Mouse (Mus musculus): ENCODE results near the gene Gm4981.
"Not testable (repeated sequence)": the region's sequence is repeated elsewhere in the genome, so short reads cannot be mapped to it uniquely, and the experiment has no call there.

The Gm4981 gene

GRCm38 (mm10) chr10:58223161-58223560 is 13.3 kb downstream of the Gm4981 start:
- not testable (repeated sequence) for DNase-seq (ENCODE audit: low read depth, low spot score)

GRCm38 (mm10) chr10:58221571-58221970 is 14.9 kb downstream of the Gm4981 start:
- DNase-seq (ENCODE audit: low read depth, low spot score): not testable (repeated sequence)

GRCm38 (mm10) chr10:58220726-58221125 is 15.8 kb downstream of the Gm4981 start:
- DNase-seq (ENCODE audit: low read depth, low spot score): no peak

GRCm38 (mm10) chr10:58217366-58217765 is 19.1 kb downstream of the Gm4981 start:
- DNase-seq (ENCODE audit: low read depth, low spot score): no peak

- no peak for DNase-seq (ENCODE audit: low read depth, low spot score)
These were observed 21.1 kb downstream of the Gm4981 start for GRCm38 (mm10) chr10:58215353-58215752.

GRCm38 (mm10) chr10:58214934-58215333 is 21.6 kb downstream of the Gm4981 start:
- DNase-seq (ENCODE audit: low read depth, low spot score): no peak

GRCm38 (mm10) chr10:58214497-58214896 is 22.0 kb downstream of the Gm4981 start:
- DNase-seq (ENCODE audit: low read depth, low spot score): no peak

GRCm38 (mm10) chr10:58212230-58212629 is 24.3 kb downstream of the Gm4981 start:
- DNase-seq (ENCODE audit: low read depth, low spot score): no peak

GRCm38 (mm10) chr10:58211213-58211612 is 25.3 kb downstream of the Gm4981 start:
- no peak for DNase-seq (ENCODE audit: low read depth, low spot score)

- no peak for DNase-seq (ENCODE audit: low read depth, low spot score)
These were observed 26.0 kb downstream of the Gm4981 start for GRCm38 (mm10) chr10:58210514-58210913.

- no peak for DNase-seq (ENCODE audit: low read depth, low spot score)
These were observed 26.6 kb downstream of the Gm4981 start for GRCm38 (mm10) chr10:58209710-58210467.

- DNase-seq (ENCODE audit: low read depth, low spot score): no peak
These were observed 29.7 kb downstream of the Gm4981 start for GRCm38 (mm10) chr10:58206639-58207404.

- DNase-seq (ENCODE audit: low read depth, low spot score): no peak
These were observed 30.5 kb downstream of the Gm4981 start for GRCm38 (mm10) chr10:58205986-58206385.
